Mouse (Mus musculus): ENCODE measurements around the gene Rgmb. TPM values are rescaled to one million over a fixed set of nuclear protein-coding genes. Genes with fewer than 3 reads are reported as not detected.

Rgmb gene
- total RNA-seq, 2 experiments from 2014 or later = 87.5 to 89.2 TPM

DNA sequence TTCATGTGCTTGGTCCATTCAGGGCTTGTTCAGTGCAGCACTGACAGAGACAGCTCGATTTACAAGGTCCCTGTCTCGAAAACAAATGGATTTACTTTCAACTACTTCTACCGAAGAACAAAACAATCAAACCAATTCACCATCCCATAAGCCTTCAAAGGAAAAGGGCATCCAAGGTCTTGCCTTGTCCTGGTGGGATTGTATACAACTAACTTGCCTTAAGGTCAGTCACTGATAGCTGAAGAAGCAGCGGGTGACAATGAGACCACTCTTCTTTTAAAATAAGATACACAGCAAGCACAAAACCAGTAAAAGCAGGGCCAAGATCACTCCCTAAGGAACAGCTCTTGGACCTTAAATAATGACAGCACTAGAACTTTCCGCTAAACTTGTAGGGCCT is 7.6 kb downstream of the Rgmb start:
- no peak for DNase-seq (ENCODE audit: extremely low spot score in 1 of 2, low spot score in 1 of 2)

DNA sequence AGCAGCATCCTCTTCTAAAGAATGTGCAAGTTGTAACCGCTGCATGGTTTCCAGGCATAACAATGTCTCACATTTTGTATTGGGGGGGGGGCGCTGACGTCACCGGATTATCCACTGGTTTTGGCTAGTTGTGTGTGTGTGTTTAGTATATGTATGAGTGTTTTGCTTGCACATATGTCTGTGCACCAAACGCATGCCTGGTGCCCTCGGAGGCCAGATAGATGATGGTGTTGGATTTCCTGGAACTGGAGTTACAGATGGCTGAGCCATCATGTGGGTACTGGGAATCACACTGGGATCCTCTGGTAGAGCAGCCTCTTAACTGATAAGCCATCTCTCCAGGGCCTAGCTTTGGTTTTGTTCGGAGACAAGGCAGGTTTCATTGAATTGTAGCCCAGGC is 8.5 kb downstream of the Rgmb start:
- DNase-seq (ENCODE audit: extremely low spot score in 1 of 2, low spot score in 1 of 2) = no peak

DNA sequence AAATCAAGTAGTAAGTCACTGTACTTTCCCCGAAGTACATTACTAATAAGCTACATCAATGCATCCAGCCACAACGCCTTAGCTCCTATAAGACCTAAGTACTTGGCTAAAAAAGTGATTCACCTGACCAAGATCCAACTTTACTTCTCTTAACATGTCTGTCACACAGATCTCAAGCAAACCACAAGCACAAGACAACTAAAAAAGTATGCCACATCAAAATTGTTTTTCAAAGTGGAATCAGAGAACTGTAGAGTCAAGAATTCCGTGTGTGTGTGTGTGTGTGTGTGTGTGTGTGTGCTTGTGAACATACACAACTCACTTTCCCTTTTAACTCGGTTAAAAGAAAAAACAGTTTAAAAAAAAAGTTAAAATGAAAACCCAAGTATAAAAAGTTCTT is 9.1 kb downstream of the Rgmb start:
- no peak for DNase-seq (ENCODE audit: extremely low spot score in 1 of 2, low spot score in 1 of 2)

- DNase-seq (ENCODE audit: extremely low spot score in 1 of 2, low spot score in 1 of 2) = no peak
These were observed 10.1 kb downstream of the Rgmb start for GRCm38 (mm10) chr17:15820761-15821160.

DNA sequence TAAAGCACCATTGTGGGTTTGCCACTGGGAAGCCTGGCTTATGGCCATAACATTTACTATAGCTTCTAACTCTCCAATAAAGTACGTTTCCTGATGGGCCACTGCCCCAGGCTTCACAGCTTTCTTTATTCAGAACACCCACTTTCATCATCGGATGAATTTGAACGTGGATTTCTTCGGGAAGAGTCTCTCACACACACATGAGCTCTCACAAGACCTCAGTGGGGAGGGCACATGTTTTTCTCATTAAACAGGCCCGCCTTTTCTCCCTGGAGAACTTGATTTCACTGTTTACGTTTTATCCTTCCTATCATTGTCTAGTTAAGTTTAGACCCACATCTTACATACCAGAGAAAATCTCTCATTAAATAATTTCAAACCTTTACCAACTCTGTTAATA is 10.7 kb downstream of the Rgmb start:
- no peak for DNase-seq (ENCODE audit: extremely low spot score in 1 of 2, low spot score in 1 of 2)

- DNase-seq (ENCODE audit: extremely low spot score in 1 of 2, low spot score in 1 of 2) = no peak
These were observed 12.5 kb downstream of the Rgmb start for GRCm38 (mm10) chr17:15818372-15818771.

- no peak for DNase-seq (ENCODE audit: extremely low spot score in 1 of 2, low spot score in 1 of 2)
These were observed 13.2 kb downstream of the Rgmb start for GRCm38 (mm10) chr17:15817634-15818033.

- DNase-seq (ENCODE audit: extremely low spot score in 1 of 2, low spot score in 1 of 2) = no peak
These were observed 13.8 kb downstream of the Rgmb start for GRCm38 (mm10) chr17:15817096-15817450.

GRCm38 (mm10) chr17:15816379-15817095 is 14.3 kb downstream of the Rgmb start:
- no peak for DNase-seq (ENCODE audit: extremely low spot score in 1 of 2, low spot score in 1 of 2)

DNA sequence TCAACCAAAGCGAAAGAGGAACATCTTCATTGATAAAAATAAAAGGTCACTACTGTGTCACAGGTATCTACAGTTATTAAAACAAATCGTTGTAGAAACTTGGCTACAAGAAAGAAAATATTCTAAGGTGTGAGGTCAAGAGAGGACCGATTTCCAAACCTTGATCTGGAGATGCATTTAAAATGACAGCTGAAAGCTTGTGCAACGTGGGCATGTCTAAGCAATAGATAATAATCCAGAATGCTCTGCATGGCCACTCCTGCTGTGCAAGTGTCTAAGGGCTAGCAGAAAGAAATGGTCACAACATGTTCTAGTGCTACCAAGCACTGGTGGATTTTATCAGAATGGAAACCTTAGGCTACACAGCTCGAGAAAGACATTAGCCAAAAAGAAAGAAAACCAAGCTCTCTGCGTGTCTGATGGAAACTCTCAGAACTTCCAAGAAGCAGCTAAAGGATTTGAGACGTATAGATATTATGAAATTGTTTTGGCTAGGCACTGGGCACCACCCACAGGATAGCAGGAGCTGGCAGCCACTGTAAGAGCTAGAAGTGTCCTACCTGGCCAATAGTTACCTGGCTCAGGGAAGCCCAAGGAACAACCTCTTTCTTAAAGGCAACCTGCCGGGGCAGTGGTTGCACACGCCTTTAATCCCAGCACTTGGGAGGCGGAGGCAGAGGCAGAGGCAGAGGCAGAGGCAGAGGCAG is 15.4 kb downstream of the Rgmb start:
- DNase-seq (ENCODE audit: extremely low spot score in 1 of 2, low spot score in 1 of 2) = no peak

DNA sequence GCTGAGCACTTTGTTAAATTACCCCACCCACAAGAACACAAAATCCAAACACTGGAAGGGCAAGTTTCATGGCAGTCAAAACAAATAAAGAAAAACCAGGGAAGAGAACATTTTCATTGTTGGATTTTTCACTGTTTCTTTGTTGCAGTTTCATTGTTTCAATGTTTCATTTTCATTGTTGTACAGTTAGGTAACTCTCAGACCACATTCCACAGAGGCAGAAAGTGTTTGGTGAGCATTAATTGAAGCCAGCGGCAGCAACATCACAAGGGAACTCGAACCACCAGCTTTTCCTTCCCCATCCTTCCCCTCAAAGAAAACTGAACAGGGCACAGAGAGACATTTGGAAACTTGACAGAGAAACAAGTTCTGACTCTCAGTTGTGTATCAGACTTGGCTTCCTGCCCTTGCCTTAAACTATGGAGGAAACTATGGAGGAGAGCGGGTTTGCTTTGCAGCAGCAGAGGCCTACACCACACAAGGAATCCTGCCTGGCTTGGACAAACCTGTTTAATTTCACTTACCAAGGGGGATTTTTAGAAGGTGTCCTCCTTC is 17.1 kb downstream of the Rgmb start:
- DNase-seq (ENCODE audit: extremely low spot score in 1 of 2, low spot score in 1 of 2) = no peak

- no peak for DNase-seq (ENCODE audit: extremely low spot score in 1 of 2, low spot score in 1 of 2)
These were observed 18.6 kb downstream of the Rgmb start for GRCm38 (mm10) chr17:15812136-15812778.

GRCm38 (mm10) chr17:15809949-15810348 is 20.9 kb downstream of the Rgmb start:
- DNase-seq (ENCODE audit: extremely low spot score in 1 of 2, low spot score in 1 of 2) = no peak

DNA sequence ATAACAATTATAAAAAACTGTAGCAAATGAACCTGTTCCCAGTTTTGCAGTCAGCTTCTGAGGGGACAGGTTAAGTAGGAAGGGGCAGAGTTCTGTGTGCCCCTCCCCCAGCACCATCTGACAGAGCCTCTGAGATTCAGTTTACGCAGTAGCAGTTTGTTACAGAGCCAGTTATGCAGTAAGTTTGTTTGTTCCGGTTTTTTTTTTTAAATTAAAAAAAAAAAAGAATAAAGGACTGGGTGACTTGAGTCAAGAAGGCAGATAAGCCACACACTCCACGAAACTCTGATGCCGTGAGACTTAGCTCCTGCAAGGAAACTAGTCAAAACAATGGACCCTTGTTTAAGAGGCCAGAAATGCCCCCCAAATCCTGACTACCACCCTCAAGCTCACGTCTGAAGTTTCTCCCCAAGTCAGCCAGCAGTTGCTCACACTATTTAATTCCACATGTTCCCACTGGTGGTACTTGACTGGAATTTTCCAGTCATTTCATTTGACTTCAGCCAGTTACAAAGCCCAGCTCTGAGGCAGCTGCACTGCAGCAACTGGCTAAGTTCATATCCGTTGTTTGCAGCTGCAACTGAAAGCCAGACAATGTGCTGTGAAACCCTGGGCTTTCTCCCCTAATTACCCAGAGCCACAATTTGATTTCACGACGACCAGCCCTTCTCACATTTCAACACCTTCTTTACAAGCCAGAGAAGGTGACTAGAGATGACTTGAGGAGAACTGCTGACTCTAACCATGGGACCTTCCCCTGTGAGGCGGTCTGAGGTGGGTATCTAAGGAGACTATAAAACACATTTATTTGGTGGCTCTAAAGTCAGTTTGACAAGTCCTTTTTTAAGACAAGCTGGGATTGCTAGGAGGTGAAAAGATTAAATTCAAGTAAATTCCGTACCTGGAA is 22.1 kb downstream of the Rgmb start:
- DNase-seq (ENCODE audit: extremely low spot score in 1 of 2, low spot score in 1 of 2) = no peak

- DNase-seq (ENCODE audit: extremely low spot score in 1 of 2, low spot score in 1 of 2) = no peak
These were observed 22.8 kb downstream of the Rgmb start for GRCm38 (mm10) chr17:15808015-15808414.

- DNase-seq (ENCODE audit: extremely low spot score in 1 of 2, low spot score in 1 of 2) = no peak
These were observed 23.4 kb downstream of the Rgmb start for GRCm38 (mm10) chr17:15807295-15807984.

DNA sequence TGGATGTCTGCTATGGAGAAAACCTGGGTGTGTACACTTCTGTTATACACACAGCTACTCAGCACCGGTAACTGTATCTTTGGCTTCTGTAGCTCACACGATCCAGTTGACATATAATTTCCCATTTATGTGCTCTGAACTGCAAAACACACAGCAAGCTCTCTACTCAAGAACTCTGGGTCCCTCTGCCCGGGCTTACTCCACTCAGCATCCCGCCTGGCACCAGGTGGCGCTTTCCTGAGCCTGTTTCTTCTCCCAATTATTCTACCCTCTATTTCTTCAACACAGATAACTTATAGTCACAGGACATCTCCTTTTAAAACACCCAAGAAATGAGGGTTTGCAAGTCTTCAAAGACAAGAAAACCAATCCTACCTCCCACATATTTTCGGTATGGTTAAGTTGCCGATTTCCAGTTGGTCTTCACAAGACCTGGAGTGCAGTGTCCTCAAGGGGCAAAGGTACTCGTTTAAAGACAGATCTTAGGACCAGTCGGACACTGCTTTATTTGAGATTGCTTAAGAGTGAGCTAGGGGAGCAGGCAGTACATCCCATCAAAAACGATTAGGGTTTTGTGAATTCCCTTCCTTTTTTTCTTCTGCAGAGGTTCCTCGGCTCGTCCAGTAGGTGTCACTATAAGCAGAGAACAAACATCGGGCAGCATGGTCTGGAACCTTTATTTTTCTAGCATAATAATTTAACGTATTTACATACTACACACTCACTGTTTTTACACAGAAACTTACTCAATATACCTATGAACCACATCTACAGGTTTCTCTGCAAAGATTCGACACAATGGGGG is 26.6 kb downstream of the Rgmb start:
- no peak for DNase-seq (ENCODE audit: extremely low spot score in 1 of 2, low spot score in 1 of 2)

DNA sequence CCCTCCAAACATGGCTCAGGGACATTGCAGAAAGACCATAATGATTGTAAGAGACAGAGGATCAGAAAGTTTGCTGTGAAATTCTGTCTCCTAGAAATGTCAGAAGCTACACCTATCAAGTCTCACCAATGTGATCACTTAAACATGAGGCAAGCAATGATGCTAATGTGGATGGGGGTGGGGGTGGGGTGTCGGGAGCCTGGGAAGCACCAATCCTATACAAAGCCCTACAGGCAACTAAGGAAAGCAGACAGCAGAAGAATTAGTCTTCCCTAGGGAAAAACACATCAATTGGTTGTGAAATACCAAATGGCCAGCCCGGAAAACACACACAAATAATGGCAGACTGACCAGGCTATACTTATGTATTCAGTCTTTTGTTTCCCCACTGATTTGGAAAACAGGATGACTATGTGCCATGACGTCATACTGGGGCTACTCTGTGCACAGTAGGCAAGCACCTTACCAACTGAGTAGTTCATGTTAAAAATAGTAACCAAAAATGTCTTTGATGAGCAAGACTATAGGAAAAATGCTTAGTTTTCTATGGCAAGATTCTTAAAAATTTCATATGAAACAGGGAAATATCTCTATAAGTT is 31.5 kb downstream of the Rgmb start:
- DNase-seq (ENCODE audit: extremely low spot score in 1 of 2, low spot score in 1 of 2) = no peak

DNA sequence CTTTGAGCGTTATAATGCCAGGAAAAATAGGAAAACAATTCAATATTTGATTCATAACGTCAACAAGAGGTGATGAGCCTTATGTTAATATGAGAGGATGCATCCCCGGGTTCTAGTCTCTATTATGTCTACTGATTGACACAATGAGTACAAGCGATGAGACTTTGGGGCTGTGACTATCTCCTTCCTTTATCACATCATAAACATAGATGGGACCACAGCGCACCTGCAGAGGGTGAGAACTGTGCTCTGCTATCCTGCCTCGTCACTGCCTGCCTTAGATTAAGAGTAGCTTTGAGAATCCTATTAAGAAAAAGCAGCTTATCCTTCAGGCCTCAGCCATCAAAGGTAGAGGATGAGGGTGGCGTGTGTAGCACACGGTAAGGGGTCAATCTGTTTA is 40.1 kb downstream of the Rgmb start:
- DNase-seq (ENCODE audit: extremely low spot score in 1 of 2, low spot score in 1 of 2) = no peak
